Mouse (Mus musculus) kidney, postnatal 0 days (tissue): ENCODE results near the gene Tmem50b. TPM values are rescaled to one million over a fixed set of nuclear protein-coding genes. Genes with fewer than 3 reads are reported as not detected.

ENCODE experiments used
- ATAC-seq: fragments of 200-750 bp; cut with Nextera tagmentation; replicated peaks from 2 replicates; pipeline ENCODE4 v1.8.0; 2017; ENCODE audit warnings: low read depth, moderate number of reproducible peaks, moderate TSS enrichment, moderate library complexity; ENCODE audit not compliant: low FRiP score
- DNase-seq: peaks from one replicate; pipeline ENCODE4 v3.0.0-alpha.2; 2016; ENCODE audit warnings: low spot score
- H3K27ac ChIP-seq: fragments of 300-500 bp; sonication (generic); 2 replicates; pipeline ENCODE4 v1.5.1; 2014; ENCODE audit warnings: mild to moderate bottlenecking
- H3K27me3 ChIP-seq: fragments of 300-500 bp; sonication (generic); 2 replicates; pipeline ENCODE4 v1.6.1; 2014; ENCODE audit warnings: low read length, mixed read lengths; ENCODE audit not compliant: insufficient read depth
- H3K36me3 ChIP-seq: fragments of 300-500 bp; sonication (generic); 2 replicates; pipeline ENCODE4 v1.6.1; 2014; ENCODE audit warnings: low read length, mixed read lengths; ENCODE audit not compliant: insufficient read depth
- H3K4me1 ChIP-seq: fragments of 300-500 bp; sonication (generic); replicated peaks from 2 replicates; pipeline ENCODE4 v1.6.1; 2014; ENCODE audit warnings: antibody characterized with exemption, low read length, mixed read lengths; ENCODE audit not compliant: insufficient read depth
- H3K4me2 ChIP-seq: fragments of 300-500 bp; sonication (generic); 2 replicates; pipeline ENCODE4 v1.6.1; 2014; ENCODE audit warnings: mild to moderate bottlenecking, low read length, moderate library complexity, mixed read lengths
- H3K4me3 ChIP-seq: fragments of 300-500 bp; sonication (generic); replicated peaks from 2 replicates; pipeline ENCODE4 v1.5.1; 2014; ENCODE audit warnings: low read depth, low read length
- H3K9ac ChIP-seq: fragments of 300-500 bp; sonication (generic); 2 replicates; pipeline ENCODE4 v1.6.1; 2014; ENCODE audit warnings: low read depth, low read length
- H3K9me3 ChIP-seq: fragments of 300-500 bp; sonication (generic); replicated peaks from 2 replicates; pipeline ENCODE4 v1.6.1; 2016; ENCODE audit warnings: low read length, inconsistent platforms, mixed read lengths
- CTCF ChIP-seq: IDR thresholded peaks from 2 replicates; pipeline ENCODE4 v1.5.1; 2016; ENCODE audit warnings: antibody characterized with exemption, low read depth, mild to moderate bottlenecking, moderate library complexity
- WGBS: fragments of 180-500 bp; shearing (Covaris S2); extraction: QIAGEN DNeasy Blood & Tissue Kit; methylation state at CpG from one replicate; pipeline ENCODE4 v1.1.7; 2014; 5-methylcytosine and 5-hydroxymethylcytosine counted together
- polyA plus RNA-seq: library from polyadenylated mRNA; unstranded; fragments of >200 nt; fragmentation: Nextera tagmentation; extraction: Ambion mirVana; gene quantifications from 2 replicates; pipeline ENCODE4 v1.2.1, GENCODE M21; 2015

Tmem50b gene
- polyA plus RNA-seq, 1 experiment from 2014 or later: 42.3 TPM

DNA sequence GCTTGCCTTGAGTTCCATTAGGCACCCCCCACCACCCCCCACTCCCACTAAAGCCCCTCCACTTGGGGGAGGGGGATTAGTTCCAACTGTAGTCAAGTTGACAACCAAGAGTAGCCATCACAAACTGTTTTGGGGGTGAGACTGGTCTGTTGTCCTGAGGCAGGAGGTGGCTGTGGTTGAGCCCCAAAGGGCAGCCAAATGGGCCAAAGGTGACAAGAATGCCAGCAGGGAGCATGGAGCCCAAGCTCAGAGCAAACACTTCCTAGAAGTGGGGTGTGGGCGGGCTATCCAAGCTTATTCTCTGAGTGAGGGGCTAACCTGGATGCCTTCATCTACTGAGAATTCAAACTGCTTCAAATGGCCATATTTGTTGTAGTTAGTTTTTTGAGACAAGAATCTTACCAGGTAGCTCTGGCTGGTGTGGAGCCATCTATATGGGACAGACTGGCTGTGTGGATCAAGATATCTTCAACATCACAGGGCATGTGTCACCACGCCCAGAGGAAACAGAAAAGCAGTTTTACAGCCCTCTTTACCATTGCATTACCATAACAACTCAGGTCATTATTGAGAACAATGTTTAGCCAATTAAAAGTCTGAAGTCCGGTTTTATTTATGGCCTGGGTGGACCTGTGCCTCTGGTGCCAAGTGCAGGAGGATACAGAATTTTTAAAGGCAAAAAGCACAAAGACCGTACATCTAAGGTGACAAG is 32.9 kb downstream of the Tmem50b start:
- 58% methylated on average over 4 of the region's 4 CpGs for whole genome bisulfite sequencing
- Histone ChIP-seq H3K4me1 (no peaks in the 10 kb centered on the region), H3K9me3 (no peaks in the 10 kb centered on the region), H3K4me3 (no peak overlapping the region), H3K4me2 (no peak overlapping the region), H3K27me3 (no peaks in the 10 kb centered on the region), H3K27ac (no peak overlapping the region), H3K36me3 (peaks cover 22% of the 10 kb centered on the region), H3K9ac (no peak overlapping the region)
- no peak for DNase-seq
- no peak for ATAC-seq
- no peak for TF ChIP-seq CTCF

DNA sequence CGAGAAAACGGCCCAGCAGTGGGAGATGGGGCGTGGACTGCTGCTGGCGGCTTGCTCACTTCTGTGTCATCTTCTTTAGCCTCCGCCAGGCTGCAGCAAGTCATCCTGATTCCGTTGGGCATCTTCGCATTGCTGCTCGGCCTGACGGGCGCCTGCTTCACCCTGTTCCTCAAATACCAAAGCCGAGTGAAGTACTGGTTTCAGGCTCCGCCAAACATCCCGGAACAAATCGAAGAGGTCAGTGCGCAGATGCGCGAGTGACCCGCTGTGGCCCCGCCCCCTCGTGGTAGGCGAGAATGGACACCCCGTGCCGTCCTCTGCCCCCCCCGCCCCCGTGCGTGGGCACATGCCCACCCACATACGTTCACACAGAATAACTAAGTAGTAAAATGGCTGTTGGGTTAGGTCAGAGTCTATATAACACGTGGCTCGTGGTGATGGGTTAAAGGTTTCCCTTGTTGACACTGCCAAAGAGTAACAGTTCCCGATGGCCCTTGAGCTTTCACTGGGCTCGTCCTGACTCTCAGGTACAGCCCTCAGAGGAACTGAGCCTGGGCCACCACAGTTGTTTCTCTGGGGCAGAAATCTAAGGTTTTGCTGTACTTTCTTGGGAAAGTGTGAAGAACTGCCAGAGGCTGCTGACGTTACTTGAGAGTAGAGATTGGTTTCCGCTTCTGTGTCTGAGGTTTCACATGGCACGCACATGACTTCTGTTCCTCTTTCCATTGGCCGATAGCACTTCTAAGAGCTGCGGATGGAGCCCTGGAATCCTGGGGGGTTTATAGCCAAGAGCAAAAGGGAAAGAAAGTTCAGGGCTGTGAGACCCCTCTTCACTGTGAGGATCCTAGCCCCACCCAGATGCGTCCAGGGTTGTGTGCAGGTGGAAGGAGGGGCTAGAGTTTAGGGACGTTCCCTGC is 35.8 kb downstream of the Tmem50b start:
- H3K27ac ChIP-seq: no peak overlapping the region
- no peak overlapping the region for H3K4me2 ChIP-seq
- DNase-seq (no peak), ATAC-seq (no peak)
- H3K4me3 ChIP-seq: no peak overlapping the region
- H3K4me1 ChIP-seq: 0 out of 2 replicates have a peak, but pooled peaks cover 3% of the 10 kb centered on the region
- 79% methylated on average over 38 of the region's 38 CpGs for WGBS
- no peaks in the 10 kb centered on the region for H3K27me3 ChIP-seq
- no peak for TF ChIP-seq CTCF
- peaks cover 34% of the 10 kb centered on the region for H3K36me3 ChIP-seq
- H3K9ac ChIP-seq: no peak overlapping the region
- no peaks in the 10 kb centered on the region for H3K9me3 ChIP-seq

DNA sequence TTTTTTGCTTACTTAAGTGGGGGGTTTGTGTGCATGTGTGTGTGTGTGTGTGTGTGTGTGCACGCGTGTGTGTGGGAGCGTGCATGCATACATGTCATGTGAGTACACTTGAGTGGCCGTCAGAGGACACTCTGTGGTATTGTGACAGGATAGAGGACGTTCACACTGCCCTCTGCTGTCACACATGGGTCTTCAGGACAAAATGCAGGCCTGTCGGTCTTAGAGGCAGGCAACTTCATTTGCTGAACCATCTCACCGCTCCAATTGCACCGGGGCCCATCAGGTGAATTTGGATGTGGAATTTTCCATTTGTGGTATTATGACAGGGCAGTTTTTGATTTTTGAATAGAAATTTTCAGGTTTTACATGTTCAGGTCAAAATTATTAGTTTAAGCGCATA is 36.5 kb downstream of the Tmem50b start:
- DNase-seq: peak; percentile 59
- peaks cover 34% of the 10 kb centered on the region for H3K36me3 ChIP-seq

DNA sequence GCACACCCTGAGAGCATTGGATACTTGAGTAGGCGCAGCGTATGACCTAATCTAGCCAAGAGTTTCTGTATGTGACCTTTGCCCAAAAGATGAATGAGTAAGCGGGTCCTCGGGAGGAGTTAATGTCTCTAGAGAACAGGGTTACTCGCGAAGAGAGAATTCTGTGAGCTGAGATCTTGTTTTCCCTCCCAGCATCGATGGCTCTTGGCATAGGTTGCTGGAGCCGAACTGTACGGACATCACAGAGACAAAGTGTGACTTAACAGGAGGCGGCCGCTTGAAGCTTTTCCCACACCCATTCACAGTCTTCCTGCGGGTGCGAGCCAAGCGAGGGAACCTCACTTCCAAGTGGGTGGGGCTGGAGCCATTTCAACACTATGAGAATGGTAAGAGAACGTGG is 39.9 kb downstream of the Tmem50b start:
- Histone ChIP-seq H3K27me3 (no peaks in the 10 kb centered on the region), H3K4me3 (no peak overlapping the region), H3K9ac (no peak overlapping the region), H3K9me3 (no peaks in the 10 kb centered on the region), H3K36me3 (peaks cover 28% of the 10 kb centered on the region), H3K4me2 (no peak overlapping the region), H3K27ac (no peak overlapping the region), H3K4me1 (peaks cover 15% of the 10 kb centered on the region)
- TF ChIP-seq CTCF: no peak
- ATAC-seq (peak; percentile 38; the same call in 1 of the 2 replicates), DNase-seq (no peak)
- WGBS: 79% methylated on average over 15 of the region's 15 CpGs

More for the DNA sequence above, 36.5 kb downstream of the Tmem50b start:
- Histone ChIP-seq H3K9me3 (no peaks in the 10 kb centered on the region), H3K4me3 (no peak overlapping the region), H3K27ac (no peak overlapping the region), H3K9ac (no peak overlapping the region), H3K4me2 (no peak overlapping the region), H3K4me1 (0 out of 2 replicates have a peak, but pooled peaks cover 8% of the 10 kb centered on the region), H3K27me3 (no peaks in the 10 kb centered on the region)
- TF ChIP-seq CTCF: peak; percentile 67
- 60% methylated on average over 9 of the region's 9 CpGs for WGBS
- ATAC-seq: 0 out of 2 replicates have a peak, but pooled peaks have one; percentile 35

DNA sequence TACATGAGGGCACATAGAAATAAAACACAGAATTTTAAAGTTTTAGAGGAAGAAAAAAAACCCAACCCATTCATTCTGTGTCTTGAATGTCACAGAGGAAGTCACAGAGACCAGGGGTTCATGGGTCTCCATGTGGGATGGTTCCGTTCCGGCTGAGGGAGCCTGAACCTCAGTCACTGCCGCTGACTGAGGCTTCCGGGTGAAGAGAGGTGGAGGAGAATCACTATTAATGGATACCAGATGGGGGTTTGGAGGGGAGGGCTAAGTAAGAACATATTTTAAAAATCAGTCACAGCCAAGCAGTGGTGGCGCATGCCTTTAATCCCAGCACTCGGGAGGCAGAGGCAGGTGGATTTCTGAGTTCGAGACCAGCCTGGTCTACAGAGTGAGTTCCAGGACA is 40.4 kb downstream of the Tmem50b start:
- peak; percentile 34; the same call in 1 of the 2 replicates for ATAC-seq
- no peaks in the 10 kb centered on the region for H3K9me3 ChIP-seq
- DNase-seq: peak; percentile 70
- no peak for TF ChIP-seq CTCF
- no peak overlapping the region for H3K4me3 ChIP-seq
- 49% methylated on average over 7 of the region's 7 CpGs for WGBS
- H3K4me2 ChIP-seq: no peak overlapping the region
- H3K4me1 ChIP-seq: peaks cover 15% of the 10 kb centered on the region
- peak overlapping the region; percentile 58 for H3K27ac ChIP-seq
- no peak overlapping the region for H3K9ac ChIP-seq
- H3K27me3 ChIP-seq: no peaks in the 10 kb centered on the region
- peaks cover 23% of the 10 kb centered on the region for H3K36me3 ChIP-seq

DNA sequence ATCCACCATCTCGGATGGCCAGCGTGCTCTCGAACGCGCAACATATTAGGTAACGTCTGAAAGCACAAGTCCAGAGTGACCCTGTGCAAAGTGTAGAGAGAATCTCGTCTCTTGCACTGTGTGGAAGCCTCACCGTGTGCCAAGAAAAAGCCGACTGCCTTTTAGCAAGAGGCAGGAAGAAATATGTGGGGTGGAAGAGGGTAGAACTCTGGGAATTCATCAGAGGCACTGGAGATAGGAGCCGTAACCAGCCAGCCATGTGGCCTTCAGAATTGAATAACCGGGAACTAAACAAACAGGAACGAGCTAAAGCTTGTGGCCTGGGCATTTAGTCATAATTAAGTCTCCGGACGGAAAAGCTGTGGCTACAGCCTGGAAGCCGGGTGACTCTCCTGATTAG is 40.9 kb downstream of the Tmem50b start:
- TF ChIP-seq CTCF: no peak
- Histone ChIP-seq H3K9ac (no peak overlapping the region), H3K27me3 (no peaks in the 10 kb centered on the region), H3K9me3 (no peaks in the 10 kb centered on the region), H3K4me3 (no peak overlapping the region), H3K27ac (peak overlapping the region; percentile 58), H3K4me1 (peaks cover 15% of the 10 kb centered on the region), H3K4me2 (no peak overlapping the region), H3K36me3 (peaks cover 20% of the 10 kb centered on the region)
- peak; percentile 51 for DNase-seq
- 28% methylated on average over 15 of the region's 15 CpGs for WGBS
- ATAC-seq: no peak
